Mouse (Mus musculus) stomach, embryonic 16.5 days (tissue): Measurements from ENCODE around the gene Fignl1. TPM values are rescaled to one million over a fixed set of nuclear protein-coding genes. Genes with fewer than 3 reads are reported as not detected.

Experiments used
- ATAC-seq: fragments of 200-750 bp; cut with Nextera tagmentation; 2 replicates; pipeline ENCODE4 v1.8.0; 2017; ENCODE audit warnings: moderate number of reproducible peaks, moderate TSS enrichment; ENCODE audit not compliant: insufficient read depth, low FRiP score
- H3K27ac ChIP-seq: fragments of 300-500 bp; sonication (generic); 2 replicates; pipeline ENCODE4 v1.5.1; 2014; ENCODE audit warnings: low read length
- H3K27me3 ChIP-seq: fragments of 300-500 bp; sonication (generic); 2 replicates; pipeline ENCODE4 v1.6.1; 2014; ENCODE audit warnings: low read length, control low read depth, mixed read lengths; ENCODE audit not compliant: control insufficient read depth, insufficient read depth
- H3K36me3 ChIP-seq: fragments of 300-500 bp; sonication (generic); 2 replicates; pipeline ENCODE4 v1.6.1; 2014; ENCODE audit warnings: low read length; ENCODE audit not compliant: control insufficient read depth, insufficient read depth
- H3K4me1 ChIP-seq: fragments of 300-500 bp; sonication (generic); 2 replicates; pipeline ENCODE4 v1.6.1; 2014; ENCODE audit warnings: low read length, control low read depth, mixed read lengths; ENCODE audit not compliant: control insufficient read depth, insufficient read depth
- H3K4me2 ChIP-seq: fragments of 300-500 bp; sonication (generic); 2 replicates; pipeline ENCODE4 v1.6.1; 2014; ENCODE audit warnings: low read depth, low read length, mixed read lengths
- H3K4me3 ChIP-seq: fragments of 300-500 bp; sonication (generic); replicated peaks from 2 replicates; pipeline ENCODE4 v1.5.1; 2014; ENCODE audit warnings: mild to moderate bottlenecking, low read length
- H3K9ac ChIP-seq: fragments of 300-500 bp; sonication (generic); 2 replicates; pipeline ENCODE4 v1.6.1; 2014; ENCODE audit warnings: low read length
- H3K9me3 ChIP-seq: fragments of 300-500 bp; sonication (generic); replicated peaks from 2 replicates; pipeline ENCODE4 v1.6.1; 2016; ENCODE audit warnings: low read length, control low read depth; ENCODE audit not compliant: control insufficient read depth
- WGBS: fragments of 180-500 bp; shearing (Covaris S2); extraction: QIAGEN DNeasy Blood & Tissue Kit; methylation state at CpG from one replicate; pipeline ENCODE4 v1.1.7; 2014; 5-methylcytosine and 5-hydroxymethylcytosine counted together
- polyA plus RNA-seq: library from polyadenylated mRNA; unstranded; fragments of >200 nt; fragmentation: Nextera tagmentation; extraction: Ambion mirVana; gene quantifications from 2 replicates; pipeline ENCODE4 v1.2.1, GENCODE M21; 2015

The Fignl1 gene
- polyA plus RNA-seq, 1 experiment from 2014 or later = 47.3 TPM

- no peaks in the 10 kb centered on the region for H3K4me1 ChIP-seq
- no peak overlapping the region for H3K4me2 ChIP-seq
- H3K9me3 ChIP-seq = no peaks in the 10 kb centered on the region
- WGBS = 83% methylated on average over 2 of the region's 2 CpGs
- no peaks in the 10 kb centered on the region for H3K36me3 ChIP-seq
- H3K9ac ChIP-seq = no peak overlapping the region
- no peak for ATAC-seq
- no peak overlapping the region for H3K27ac ChIP-seq
- H3K4me3 ChIP-seq = no peak overlapping the region
- H3K27me3 ChIP-seq = no peaks in the 10 kb centered on the region
Measured at GRCm38 (mm10) chr11:11777796-11778195, 31.0 kb downstream of the Fignl1 start.

- no peak overlapping the region for H3K4me3 ChIP-seq
- no peak overlapping the region for H3K27ac ChIP-seq
- no peaks in the 10 kb centered on the region for H3K9me3 ChIP-seq
- no peak overlapping the region for H3K4me2 ChIP-seq
- ATAC-seq = no peak
- H3K9ac ChIP-seq = no peak overlapping the region
- no peaks in the 10 kb centered on the region for H3K4me1 ChIP-seq
- WGBS = 78% methylated on average over 3 of the region's 3 CpGs
- no peaks in the 10 kb centered on the region for H3K27me3 ChIP-seq
- H3K36me3 ChIP-seq = no peaks in the 10 kb centered on the region
Measured at GRCm38 (mm10) chr11:11777246-11777645, 31.5 kb downstream of the Fignl1 start.

GRCm38 (mm10) chr11:11776822-11777174, 32.0 kb downstream of the Fignl1 start:
- Histone ChIP-seq H3K4me3 (no peak overlapping the region), H3K4me1 (no peaks in the 10 kb centered on the region), H3K9ac (no peak overlapping the region)

GRCm38 (mm10) chr11:11776071-11776821, 32.5 kb downstream of the Fignl1 start:
- Histone ChIP-seq H3K4me1 (no peaks in the 10 kb centered on the region), H3K27me3 (no peaks in the 10 kb centered on the region), H3K4me3 (no peak overlapping the region), H3K9me3 (no peaks in the 10 kb centered on the region), H3K4me2 (no peak overlapping the region), H3K27ac (no peak overlapping the region), H3K9ac (no peak overlapping the region), H3K36me3 (no peaks in the 10 kb centered on the region)
- ATAC-seq = no peak
- WGBS = 71% methylated on average over 4 of the region's 4 CpGs

More at GRCm38 (mm10) chr11:11776822-11777174, 32.0 kb downstream of the Fignl1 start:
- Histone ChIP-seq H3K9me3 (no peaks in the 10 kb centered on the region), H3K36me3 (no peaks in the 10 kb centered on the region), H3K27ac (no peak overlapping the region), H3K4me2 (no peak overlapping the region), H3K27me3 (no peaks in the 10 kb centered on the region)
- ATAC-seq = no peak
- WGBS = 82% methylated on average over 7 of the region's 7 CpGs

GRCm38 (mm10) chr11:11774893-11775292, 33.9 kb downstream of the Fignl1 start:
- 86% methylated on average over 5 of the region's 5 CpGs for WGBS
- no peaks in the 10 kb centered on the region for H3K27me3 ChIP-seq
- H3K9ac ChIP-seq = no peak overlapping the region
- no peak overlapping the region for H3K4me2 ChIP-seq
- no peaks in the 10 kb centered on the region for H3K4me1 ChIP-seq
- H3K27ac ChIP-seq = no peak overlapping the region
- ATAC-seq = no peak
- no peaks in the 10 kb centered on the region for H3K36me3 ChIP-seq
- H3K9me3 ChIP-seq = no peaks in the 10 kb centered on the region
- no peak overlapping the region for H3K4me3 ChIP-seq

- ATAC-seq = no peak
Measured at GRCm38 (mm10) chr11:11774384-11774783, 34.4 kb downstream of the Fignl1 start.

GRCm38 (mm10) chr11:11772196-11772595, 36.6 kb downstream of the Fignl1 start:
- no peaks in the 10 kb centered on the region for H3K9me3 ChIP-seq
- H3K9ac ChIP-seq = no peak overlapping the region
- H3K27ac ChIP-seq = no peak overlapping the region
- 86% methylated on average over 4 of the region's 4 CpGs for WGBS
- no peak overlapping the region for H3K4me2 ChIP-seq
- no peaks in the 10 kb centered on the region for H3K36me3 ChIP-seq
- no peaks in the 10 kb centered on the region for H3K27me3 ChIP-seq
- no peak overlapping the region for H3K4me3 ChIP-seq
- no peak for ATAC-seq
- no peaks in the 10 kb centered on the region for H3K4me1 ChIP-seq

More at GRCm38 (mm10) chr11:11774384-11774783, 34.4 kb downstream of the Fignl1 start:
- no peaks in the 10 kb centered on the region for H3K4me1 ChIP-seq
- WGBS = 90% methylated on average over 4 of the region's 4 CpGs
- no peak overlapping the region for H3K4me3 ChIP-seq
- H3K27ac ChIP-seq = no peak overlapping the region
- H3K9ac ChIP-seq = no peak overlapping the region
- H3K27me3 ChIP-seq = no peaks in the 10 kb centered on the region
- no peaks in the 10 kb centered on the region for H3K9me3 ChIP-seq
- H3K36me3 ChIP-seq = no peaks in the 10 kb centered on the region
- H3K4me2 ChIP-seq = no peak overlapping the region

GRCm38 (mm10) chr11:11770691-11771090, 38.1 kb downstream of the Fignl1 start:
- H3K27ac ChIP-seq = no peak overlapping the region
- no peaks in the 10 kb centered on the region for H3K27me3 ChIP-seq
- no peaks in the 10 kb centered on the region for H3K9me3 ChIP-seq
- H3K4me2 ChIP-seq = no peak overlapping the region
- 76% methylated on average over 3 of the region's 3 CpGs for WGBS
- H3K4me3 ChIP-seq = no peak overlapping the region
- no peak for ATAC-seq
- no peaks in the 10 kb centered on the region for H3K36me3 ChIP-seq
- H3K9ac ChIP-seq = no peak overlapping the region
- no peaks in the 10 kb centered on the region for H3K4me1 ChIP-seq

GRCm38 (mm10) chr11:11769281-11769680, 39.5 kb downstream of the Fignl1 start:
- Histone ChIP-seq H3K4me3 (no peak overlapping the region), H3K4me2 (no peak overlapping the region), H3K27me3 (no peaks in the 10 kb centered on the region), H3K36me3 (no peaks in the 10 kb centered on the region), H3K4me1 (no peaks in the 10 kb centered on the region), H3K27ac (no peak overlapping the region), H3K9ac (no peak overlapping the region), H3K9me3 (no peaks in the 10 kb centered on the region)
- no peak for ATAC-seq
- 88% methylated on average over 20 of the region's 20 CpGs for WGBS
